Mouse (Mus musculus) thymus, adult 18-20 months (tissue): ENCODE results near the gene Hist1h2ap.
A peak's percentile ranks its signal among the peaks of the same experiment; 100 is the strongest.
"Not testable (repeated sequence)": the region's sequence is repeated elsewhere in the genome, so short reads cannot be mapped to it uniquely, and the experiment has no call there.

Experiments
- DNase-seq, 2 experiments: peaks; one replicate each; pipeline ENCODE4 v3.0.0; 2022; ENCODE audit warnings: mixed read lengths in 2 of 2

Gene Hist1h2ap

GRCm38 (mm10) chr13:21803058-21803457, 30.2 kb downstream of the Hist1h2ap start:
- not testable (repeated sequence) for DNase-seq

- not testable (repeated sequence) for DNase-seq
These were observed 36.1 kb downstream of the Hist1h2ap start for GRCm38 (mm10) chr13:21797163-21797562.

DNA sequence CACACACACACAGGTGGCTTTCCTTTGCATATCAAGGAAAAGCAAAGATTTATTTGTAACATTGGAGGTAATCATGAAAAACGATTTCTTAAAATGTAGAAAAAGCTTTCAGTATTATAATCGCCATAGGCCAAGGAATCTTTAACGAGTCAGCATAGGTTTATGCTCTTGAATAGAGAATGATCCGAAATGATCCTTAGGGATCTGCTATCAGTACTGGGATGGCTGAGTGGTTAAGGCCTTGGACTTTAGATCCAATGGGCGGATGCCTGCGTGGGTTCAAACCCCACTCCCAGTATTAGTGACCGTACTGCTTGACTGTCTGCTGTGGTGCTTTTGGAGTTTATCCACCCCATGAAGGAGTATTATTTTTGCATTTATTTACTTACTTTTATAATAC, 37.7 kb downstream of the Hist1h2ap start:
- DNase-seq = no peak

DNA sequence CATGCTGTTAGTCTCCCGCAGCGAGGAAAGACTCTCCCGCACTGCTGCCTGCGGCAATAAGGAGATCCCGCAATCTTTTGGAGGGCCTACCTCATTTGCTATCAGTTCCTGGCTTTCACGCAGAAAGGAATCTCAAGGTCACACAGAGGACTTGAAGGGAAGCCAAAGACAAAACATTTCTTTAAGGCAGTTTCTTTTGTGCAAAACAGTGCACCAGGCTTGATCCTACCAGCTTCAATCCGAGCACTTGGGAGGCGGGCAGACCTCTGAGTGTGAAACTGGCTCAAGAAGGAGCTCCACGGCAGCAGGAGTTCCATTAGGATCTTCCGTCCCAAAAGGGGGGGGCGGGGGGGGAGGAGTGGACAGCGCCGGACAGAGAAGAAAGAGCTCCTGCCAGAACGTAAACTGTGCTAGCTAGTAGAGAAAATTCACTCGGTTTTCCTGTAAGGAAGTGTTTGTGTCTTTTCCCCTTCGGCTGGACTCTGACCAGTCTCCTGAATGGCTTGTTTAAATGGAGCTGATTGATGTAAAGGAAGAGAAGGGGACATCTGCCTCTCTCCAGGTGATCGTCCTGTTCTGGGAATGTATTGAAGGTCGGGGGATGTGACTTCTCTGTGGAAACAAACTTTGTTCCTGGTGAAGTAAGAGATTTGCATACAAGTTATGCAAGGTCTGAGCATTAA, 42.6 kb downstream of the Hist1h2ap start:
- no peak for DNase-seq

DNA sequence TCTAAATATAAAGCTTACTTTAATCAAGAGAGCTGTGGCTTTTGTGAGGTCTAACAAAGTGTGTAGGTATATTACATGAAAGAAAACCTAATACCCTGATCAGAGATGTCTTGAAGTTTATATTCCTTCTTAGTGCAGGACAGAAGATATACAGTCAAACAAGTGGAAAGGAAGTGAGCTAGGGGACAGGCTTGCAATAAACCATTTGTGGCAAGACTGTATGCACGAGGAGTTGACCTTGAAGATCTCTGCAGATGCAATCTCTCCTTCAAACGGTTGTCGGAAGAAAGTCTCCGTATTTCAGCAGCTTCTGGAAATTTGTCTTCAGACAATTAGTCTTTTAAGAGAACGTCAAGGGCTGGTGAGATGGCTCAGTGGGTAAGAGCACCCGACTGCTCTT, 43.4 kb downstream of the Hist1h2ap start:
- DNase-seq = no peak

GRCm38 (mm10) chr13:21787760-21788593, 45.3 kb downstream of the Hist1h2ap start:
- DNase-seq = no peak

DNA sequence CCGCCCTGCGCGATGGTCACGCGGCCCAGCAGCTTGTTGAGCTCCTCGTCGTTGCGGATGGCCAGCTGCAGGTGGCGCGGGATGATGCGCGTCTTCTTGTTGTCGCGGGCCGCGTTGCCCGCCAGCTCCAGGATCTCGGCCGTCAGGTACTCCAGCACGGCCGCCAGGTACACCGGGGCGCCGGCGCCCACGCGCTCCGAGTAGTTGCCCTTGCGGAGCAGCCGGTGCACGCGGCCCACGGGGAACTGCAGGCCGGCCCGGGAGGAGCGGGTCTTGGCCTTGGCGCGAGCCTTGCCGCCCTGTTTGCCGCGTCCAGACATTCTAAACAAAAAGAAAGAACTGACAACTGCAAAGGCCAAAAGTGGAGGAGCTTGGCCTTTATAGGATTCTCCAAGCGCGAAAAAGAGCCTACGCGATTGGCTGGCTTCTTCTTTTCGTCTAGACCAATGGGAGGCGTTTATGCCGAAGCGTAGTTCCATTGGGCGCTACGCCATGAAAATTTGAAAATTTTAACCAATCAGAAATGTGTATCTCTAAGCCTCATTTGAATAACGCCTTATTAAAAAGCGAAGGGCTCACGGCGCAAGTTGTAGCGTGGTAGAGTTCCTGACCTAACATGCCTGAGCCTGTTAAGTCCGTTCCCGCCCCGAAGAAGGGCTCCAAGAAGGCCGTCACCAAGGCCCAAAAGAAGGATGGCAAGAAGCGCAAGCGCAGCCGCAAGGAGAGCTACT, 46.2 kb downstream of the Hist1h2ap start, which contains the start of the genes Hist1h2an and Hist1h2bp:
Gene Hist1h2an (minus strand): TSS at position 320 of the 731 bp plus-strand sequence.
Gene Hist1h2bp (plus strand): TSS at position 563 of the 731 bp plus-strand sequence.
- peak; percentile 71 to 91 for DNase-seq

GRCm38 (mm10) chr13:21786189-21786898, 47.0 kb downstream of the Hist1h2ap start:
- no peak for DNase-seq

GRCm38 (mm10) chr13:21784311-21784710, 49.0 kb downstream of the Hist1h2ap start:
- DNase-seq = no peak

- peak in 1 of 2 experiments; percentile 32 for DNase-seq
These were observed 49.6 kb downstream of the Hist1h2ap start for GRCm38 (mm10) chr13:21783734-21784161.

DNA sequence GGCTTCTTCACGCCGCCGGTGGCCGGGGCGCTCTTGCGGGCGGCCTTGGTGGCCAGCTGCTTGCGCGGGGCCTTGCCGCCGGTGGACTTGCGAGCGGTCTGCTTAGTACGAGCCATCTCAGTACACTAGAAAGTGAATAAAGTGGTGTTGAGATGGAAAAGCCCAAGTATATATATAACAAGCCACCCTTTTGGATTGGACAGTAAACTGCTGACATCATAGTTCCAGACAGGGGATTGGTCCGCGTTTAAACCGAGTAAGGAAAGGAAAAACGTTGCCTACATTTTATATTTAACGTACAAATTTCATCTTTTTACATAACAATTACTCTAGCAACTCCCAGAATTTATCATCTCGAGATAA, 50.1 kb downstream of the Hist1h2ap start, which contains the start of gene Hist1h3i:
Gene Hist1h3i (minus strand): TSS at position 116 of the 363 bp plus-strand sequence.
- peak; percentile 24 to 61 for DNase-seq
